Mouse (Mus musculus) embryonic facial prominence, embryonic 15.5 days (tissue): ENCODE results near the gene Gm43518. TPM values are rescaled to one million over a fixed set of nuclear protein-coding genes. Genes with fewer than 3 reads are reported as not detected.

Source experiments
- ATAC-seq: fragments of 200-750 bp; cut with Nextera tagmentation; 2 replicates; pipeline ENCODE4 v1.8.0; 2017; ENCODE audit warnings: low read depth, moderate TSS enrichment; ENCODE audit not compliant: insufficient number of reproducible peaks, low FRiP score, low TSS enrichment
- H3K27ac ChIP-seq: fragments of 300-500 bp; sonication (generic); replicated peaks from 2 replicates; pipeline ENCODE4 v1.5.1; 2015; ENCODE audit warnings: mild to moderate bottlenecking, inconsistent platforms
- H3K27me3 ChIP-seq: fragments of 300-500 bp; sonication (generic); 2 replicates; pipeline ENCODE4 v1.6.1; 2015; ENCODE audit warnings: inconsistent platforms
- H3K36me3 ChIP-seq: fragments of 300-500 bp; sonication (generic); 2 replicates; pipeline ENCODE4 v1.6.1; 2015; ENCODE audit warnings: mild to moderate bottlenecking, inconsistent platforms
- H3K4me1 ChIP-seq: fragments of 300-500 bp; sonication (generic); 2 replicates; pipeline ENCODE4 v1.6.1; 2015; ENCODE audit warnings: inconsistent platforms
- H3K4me2 ChIP-seq: fragments of 300-500 bp; sonication (generic); replicated peaks from 2 replicates; pipeline ENCODE4 v1.6.1; 2015; ENCODE audit warnings: mild to moderate bottlenecking, inconsistent platforms
- H3K4me3 ChIP-seq: fragments of 300-500 bp; sonication (generic); replicated peaks from 2 replicates; pipeline ENCODE4 v1.5.1; 2015; ENCODE audit warnings: mild to moderate bottlenecking, inconsistent platforms
- H3K9ac ChIP-seq: fragments of 300-500 bp; sonication (generic); 2 replicates; pipeline ENCODE4 v1.6.1; 2015; ENCODE audit warnings: inconsistent platforms
- H3K9me3 ChIP-seq: fragments of 300-500 bp; sonication (generic); replicated peaks from 2 replicates; pipeline ENCODE4 v1.6.1; 2016; ENCODE audit warnings: inconsistent platforms
- WGBS: fragments of 180-500 bp; shearing (Covaris S2); methylation state at CpG from one replicate; pipeline ENCODE4 v1.1.7; 2015; 5-methylcytosine and 5-hydroxymethylcytosine counted together
- polyA plus RNA-seq: library from polyadenylated mRNA; unstranded; fragments of >200 nt; fragmentation: Nextera tagmentation; extraction: Ambion mirVana; gene quantifications from 2 replicates; pipeline ENCODE4 v1.2.1, GENCODE M21; 2015

Gene Gm43518
- polyA plus RNA-seq, 1 experiment from 2014 or later = 2.9 TPM

DNA sequence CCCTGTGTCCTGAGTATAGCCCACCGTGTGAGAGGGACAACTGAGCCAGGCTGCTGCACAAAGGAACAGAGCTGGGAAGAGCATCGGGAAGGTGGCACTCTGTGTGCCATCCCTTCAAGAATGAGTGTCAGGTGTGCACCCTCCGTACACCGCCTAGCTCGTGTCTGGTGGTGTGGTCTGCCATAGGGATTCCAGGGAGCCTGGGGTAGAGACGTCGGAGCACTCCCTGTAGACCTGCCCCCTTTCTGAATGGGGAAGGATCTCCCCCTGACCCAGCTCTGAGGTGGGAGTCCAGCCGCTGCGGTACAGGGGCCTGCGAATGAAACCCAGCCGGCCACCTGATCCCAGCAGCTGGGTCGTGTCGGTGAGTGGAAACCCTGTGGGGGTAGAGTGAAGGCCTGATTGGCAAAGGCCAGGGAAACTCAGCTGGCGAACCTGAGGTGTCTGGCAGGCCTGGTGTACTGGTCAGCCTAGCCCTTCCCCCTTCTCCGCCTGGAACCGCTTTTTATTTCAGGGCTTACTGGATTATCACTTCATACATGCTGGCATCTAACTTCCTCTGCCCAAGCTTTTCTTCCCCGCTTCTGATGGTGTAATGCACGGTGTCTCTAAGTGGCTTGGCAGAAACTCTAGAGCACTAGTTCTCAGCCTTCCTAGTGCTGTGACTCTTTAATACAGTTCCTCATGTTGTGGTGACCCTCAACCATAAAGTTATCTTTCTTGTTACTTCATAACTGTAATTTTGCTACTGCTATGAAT lies 52.2 kb downstream of the Gm43518 start:
- ATAC-seq = no peak
- Histone ChIP-seq H3K27me3 (peaks cover 3% of the 10 kb centered on the region; the same call in 1 of the 2 replicates), H3K9me3 (no peaks in the 10 kb centered on the region), H3K4me3 (no peak overlapping the region), H3K36me3 (no peaks in the 10 kb centered on the region), H3K9ac (no peak overlapping the region), H3K4me2 (no peak overlapping the region), H3K27ac (peak overlapping the region; percentile 23; the same call in 1 of the 2 replicates), H3K4me1 (peaks cover 40% of the 10 kb centered on the region)
- whole genome bisulfite sequencing = 67% methylated on average over 18 of the region's 18 CpGs

DNA sequence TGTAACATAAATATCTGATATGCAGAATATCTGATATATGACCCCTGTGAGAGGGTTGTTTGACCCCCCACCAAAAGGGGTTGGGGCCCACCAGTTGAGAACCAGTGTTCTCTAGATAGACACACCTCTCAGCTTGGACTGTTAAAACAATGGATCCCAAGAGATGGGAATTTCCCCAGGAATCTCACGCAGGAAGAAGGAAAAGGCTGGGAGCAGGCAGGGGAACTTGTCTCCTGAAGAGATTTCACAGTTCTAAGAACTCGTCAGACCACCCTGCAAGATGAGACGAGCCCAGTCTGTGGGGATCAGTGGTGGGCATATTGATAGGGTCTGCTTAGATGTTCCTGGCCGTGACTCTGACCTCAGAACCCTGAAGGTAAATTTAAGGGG lies 52.8 kb downstream of the Gm43518 start:
- ATAC-seq = no peak
- WGBS = 39% methylated on average over 4 of the region's 4 CpGs
- H3K27ac ChIP-seq = peak overlapping the region; percentile 23
- H3K4me1 ChIP-seq = peaks cover 34% of the 10 kb centered on the region
- no peak overlapping the region for H3K9ac ChIP-seq
- no peak overlapping the region for H3K4me3 ChIP-seq
- no peaks in the 10 kb centered on the region for H3K36me3 ChIP-seq
- no peak overlapping the region for H3K4me2 ChIP-seq
- peaks cover 3% of the 10 kb centered on the region; the same call in 1 of the 2 replicates for H3K27me3 ChIP-seq
- H3K9me3 ChIP-seq = no peaks in the 10 kb centered on the region

DNA sequence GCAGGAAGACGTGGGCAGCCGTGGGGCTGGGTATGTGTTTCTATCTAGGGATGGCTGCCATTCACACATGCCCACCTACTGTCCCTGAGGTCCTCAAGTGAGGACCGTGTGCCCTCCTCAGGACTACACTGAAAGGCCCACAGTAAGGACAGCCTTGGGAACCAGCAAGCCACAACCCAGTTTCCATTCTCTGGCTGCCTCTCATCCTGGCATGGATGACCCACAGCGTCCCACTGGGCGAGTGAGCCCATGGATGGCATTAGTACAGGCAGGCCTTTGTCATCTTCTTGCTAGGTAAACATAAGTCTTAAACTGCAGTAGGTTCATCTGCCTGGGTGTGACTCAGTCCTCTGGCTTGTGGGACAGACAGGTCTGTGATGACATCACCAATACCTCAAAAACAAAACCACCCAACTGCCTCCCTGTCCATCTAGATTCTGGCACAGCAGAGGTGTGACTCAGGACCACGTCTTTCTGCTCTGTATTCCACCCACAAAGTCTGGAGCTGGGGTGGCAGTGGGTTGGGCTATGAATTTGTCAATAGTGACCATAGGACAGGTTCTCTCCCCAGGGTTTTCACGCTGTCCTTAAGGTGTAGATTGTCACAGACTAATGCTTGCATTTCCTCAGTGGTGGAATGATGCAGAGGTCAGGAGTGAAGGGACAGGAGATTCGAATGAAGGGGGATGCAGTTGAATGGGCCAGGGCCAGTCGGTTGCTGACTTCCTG lies 53.5 kb downstream of the Gm43518 start:
- peak overlapping the region; percentile 23 for H3K27ac ChIP-seq

DNA sequence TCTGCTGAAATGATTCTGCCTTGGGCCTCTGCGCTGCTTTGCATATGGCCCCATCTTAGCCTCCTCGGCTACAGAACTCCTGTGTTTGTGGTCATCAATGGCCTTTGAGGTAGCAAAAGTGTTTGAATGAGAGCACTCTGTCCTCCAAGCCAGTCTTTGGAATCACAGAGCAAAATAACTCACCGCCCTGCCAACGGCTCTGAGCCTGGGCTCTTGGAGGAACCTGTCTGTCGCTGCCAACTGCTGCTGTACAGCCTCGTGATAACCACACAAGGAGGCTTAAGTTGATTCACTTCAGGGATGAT lies 54.0 kb downstream of the Gm43518 start:
- Histone ChIP-seq H3K27ac (0 out of 2 replicates have a peak overlapping the region, but pooled peaks have one; percentile 17), H3K4me2 (no peak overlapping the region), H3K27me3 (no peaks in the 10 kb centered on the region), H3K36me3 (no peaks in the 10 kb centered on the region), H3K9me3 (no peaks in the 10 kb centered on the region), H3K4me3 (no peak overlapping the region), H3K4me1 (peaks cover 23% of the 10 kb centered on the region), H3K9ac (no peak overlapping the region)
- 68% methylated on average over 6 of the region's 6 CpGs for WGBS
- no peak for ATAC-seq

More for the DNA sequence above, 53.5 kb downstream of the Gm43518 start:
- Histone ChIP-seq H3K4me3 (no peak overlapping the region), H3K9me3 (no peaks in the 10 kb centered on the region), H3K9ac (no peak overlapping the region), H3K4me1 (peaks cover 27% of the 10 kb centered on the region), H3K36me3 (no peaks in the 10 kb centered on the region), H3K27me3 (no peaks in the 10 kb centered on the region), H3K4me2 (no peak overlapping the region)
- WGBS = 70% methylated on average over 9 of the region's 9 CpGs
- no peak for ATAC-seq

DNA sequence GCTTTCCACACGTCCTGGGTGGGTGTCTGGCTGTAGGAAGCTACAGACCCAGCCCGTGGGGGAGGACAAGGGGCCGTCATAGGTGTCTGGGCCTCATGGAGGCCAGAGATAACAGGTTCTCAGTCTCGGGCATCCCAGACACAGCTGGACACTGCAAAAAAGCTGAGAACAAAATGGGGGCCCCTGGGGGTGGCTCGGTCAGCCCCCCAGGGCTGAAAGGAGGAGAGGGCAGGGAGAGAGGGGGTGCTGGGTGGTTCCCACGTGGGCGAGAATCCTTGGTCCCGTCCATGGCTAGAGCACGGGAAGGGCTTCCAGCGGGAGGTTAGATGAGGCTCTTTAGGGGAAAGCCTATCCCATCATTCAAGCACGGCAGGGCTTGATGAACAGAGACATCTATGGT lies 55.6 kb downstream of the Gm43518 start:
- Histone ChIP-seq H3K27ac (no peak overlapping the region), H3K36me3 (no peaks in the 10 kb centered on the region), H3K9me3 (no peaks in the 10 kb centered on the region), H3K27me3 (no peaks in the 10 kb centered on the region), H3K4me2 (no peak overlapping the region), H3K4me3 (no peak overlapping the region), H3K4me1 (peaks cover 23% of the 10 kb centered on the region), H3K9ac (no peak overlapping the region)
- 82% methylated on average over 11 of the region's 11 CpGs for WGBS
- ATAC-seq = no peak

DNA sequence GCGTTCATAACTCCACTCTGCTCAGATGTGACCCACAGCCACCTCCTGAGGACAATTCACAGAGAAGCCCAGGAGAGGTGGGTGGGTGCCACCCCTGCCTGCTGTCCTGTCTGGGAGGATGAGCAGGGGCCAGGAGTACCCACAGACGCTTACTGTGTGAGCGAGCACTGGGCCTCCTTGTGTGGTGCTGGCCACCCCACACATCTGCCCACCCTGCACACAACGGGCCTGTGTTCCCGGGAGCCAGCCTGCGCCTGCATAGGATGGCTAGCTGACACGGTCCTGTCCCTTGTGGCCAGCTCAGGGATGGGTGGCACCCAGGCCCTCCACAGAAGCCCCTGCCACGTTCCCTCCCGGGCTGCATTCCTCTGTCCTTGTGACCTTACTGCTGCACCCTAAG lies 58.2 kb downstream of the Gm43518 start:
- H3K4me1 ChIP-seq = peaks cover 23% of the 10 kb centered on the region
- 76% methylated on average over 9 of the region's 9 CpGs for WGBS
- H3K27me3 ChIP-seq = no peaks in the 10 kb centered on the region
- no peak for ATAC-seq
- H3K4me3 ChIP-seq = no peak overlapping the region
- H3K4me2 ChIP-seq = no peak overlapping the region
- H3K36me3 ChIP-seq = 0 out of 2 replicates have a peak, but pooled peaks cover 2% of the 10 kb centered on the region
- no peak overlapping the region for H3K27ac ChIP-seq
- H3K9ac ChIP-seq = no peak overlapping the region
- H3K9me3 ChIP-seq = no peaks in the 10 kb centered on the region

DNA sequence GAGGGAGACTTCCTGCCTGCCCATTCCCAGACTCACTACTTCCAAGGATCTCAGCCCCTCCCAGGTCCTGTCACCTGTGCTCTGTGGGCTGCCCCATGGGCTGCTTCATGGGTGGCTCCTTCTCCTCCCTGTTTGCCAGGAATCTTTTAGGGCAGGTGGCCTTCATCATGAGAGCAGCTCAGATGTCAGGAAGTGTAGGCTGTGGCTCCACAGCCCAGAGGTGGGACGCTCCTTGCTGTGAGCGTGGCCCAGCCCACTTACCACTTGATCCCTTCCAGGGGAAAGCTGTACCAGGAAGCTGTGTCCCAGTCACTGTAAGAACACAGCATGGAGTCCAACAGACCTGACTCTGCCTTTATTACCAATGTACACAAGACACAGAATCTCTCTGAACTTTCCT lies 59.7 kb downstream of the Gm43518 start:
- Histone ChIP-seq H3K9me3 (no peaks in the 10 kb centered on the region), H3K9ac (no peak overlapping the region), H3K27me3 (no peaks in the 10 kb centered on the region), H3K4me1 (peaks cover 23% of the 10 kb centered on the region), H3K4me2 (no peak overlapping the region), H3K27ac (no peak overlapping the region), H3K36me3 (0 out of 2 replicates have a peak, but pooled peaks cover 2% of the 10 kb centered on the region), H3K4me3 (no peak overlapping the region)
- no peak for ATAC-seq
- 26% methylated on average over 2 of the region's 2 CpGs for WGBS

DNA sequence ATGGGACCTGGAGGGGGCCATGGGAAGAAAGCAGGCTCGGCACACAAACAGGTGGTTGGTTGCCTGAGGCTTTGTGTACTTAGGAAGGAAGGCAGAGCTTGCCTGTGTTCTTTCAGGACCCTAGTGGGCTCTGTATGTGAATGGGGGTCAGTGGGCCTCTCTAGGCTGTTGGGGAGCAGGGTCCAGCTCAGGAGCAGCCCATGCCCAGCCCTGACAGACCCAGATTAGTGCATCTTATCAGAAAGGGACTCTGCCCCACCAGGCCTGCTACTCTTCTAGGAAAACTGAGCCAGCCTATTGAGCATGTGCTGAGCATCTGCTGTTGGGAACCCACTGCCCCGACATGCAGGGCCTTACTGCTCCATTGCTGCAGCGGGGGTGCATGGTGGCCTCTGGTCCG lies 60.3 kb downstream of the Gm43518 start:
- 0 out of 2 replicates have a peak, but pooled peaks cover 2% of the 10 kb centered on the region for H3K36me3 ChIP-seq
- no peak overlapping the region for H3K27ac ChIP-seq
- no peaks in the 10 kb centered on the region for H3K27me3 ChIP-seq
- 68% methylated on average over 4 of the region's 4 CpGs for WGBS
- peaks cover 29% of the 10 kb centered on the region for H3K4me1 ChIP-seq
- no peak overlapping the region for H3K4me3 ChIP-seq
- ATAC-seq = no peak
- no peaks in the 10 kb centered on the region for H3K9me3 ChIP-seq
- no peak overlapping the region for H3K4me2 ChIP-seq
- no peak overlapping the region for H3K9ac ChIP-seq

Other genes with a start within 250 kb of the Gm43518 start
- 43.0 and 44.7 TPM in 2 replicates for gene Clip1, start 242.8 kb upstream of the Gm43518 start, polyA plus RNA-seq
- 66.6 and 73.6 TPM in 2 replicates for gene Zcchc8, start 206.3 kb upstream of the Gm43518 start, polyA plus RNA-seq
- gene Rsrc2, start 178.0 kb upstream of the Gm43518 start, polyA plus RNA-seq = 111 and 113 TPM in 2 replicates
- 19.8 and 19.9 TPM in 2 replicates for gene Kntc1, start 177.7 kb upstream of the Gm43518 start, polyA plus RNA-seq
- gene Hcar2, start 61.9 kb upstream of the Gm43518 start, polyA plus RNA-seq = 5.0 and 7.5 TPM in 2 replicates
- gene Hcar1, start 47.4 kb upstream of the Gm43518 start, polyA plus RNA-seq = 0.76 and 0.97 TPM in 2 replicates
- 128 TPM in 2 replicates for gene Denr, start 20.2 kb upstream of the Gm43518 start, polyA plus RNA-seq
- gene Ccdc62, start 3.3 kb downstream of the Gm43518 start, polyA plus RNA-seq = 5.4 and 7.5 TPM in 2 replicates
- 14.2 and 16.1 TPM in 2 replicates for gene Hip1r, start 46.2 kb downstream of the Gm43518 start, polyA plus RNA-seq
- 37.7 and 39.1 TPM in 2 replicates for gene Vps37b, start 104.9 kb downstream of the Gm43518 start, polyA plus RNA-seq
- gene Abcb9, start 168.4 kb downstream of the Gm43518 start, polyA plus RNA-seq = 2.4 and 2.9 TPM in 2 replicates
- 21.8 and 25.7 TPM in 2 replicates for gene Ogfod2, start 184.9 kb downstream of the Gm43518 start, polyA plus RNA-seq
- gene Arl6ip4, start 188.7 kb downstream of the Gm43518 start, polyA plus RNA-seq = 96.2 and 103 TPM in 2 replicates